Mouse (Mus musculus) MEL (cell line): ENCODE data around the gene Naglu. TPM values are rescaled to one million over a fixed set of nuclear protein-coding genes. Genes with fewer than 3 reads are reported as not detected.

Source experiments
- DNase-seq: peaks from one replicate; pipeline ENCODE4 v3.0.0; 2011; ENCODE audit warnings: low read depth, low spot score
- H3K27ac ChIP-seq: 2 replicates; pipeline ENCODE4 v1.5.1; 2012; ENCODE audit warnings: low read depth, mild to moderate bottlenecking, control low read depth, low read length, moderate library complexity; ENCODE audit not compliant: control insufficient read depth
- H3K27me3 ChIP-seq, 2 experiments: fragments of 150-350 bp in 1 of 2; sonication (generic) in 1 of 2; 2 replicates each; pipeline ENCODE4 v1.6.1; 2012; ENCODE audit warnings: low read length in 2 of 2, mild to moderate bottlenecking in 2 of 2, improper control_type of control experiment in 1 of 2, moderate library complexity in 1 of 2; ENCODE audit not compliant: insufficient read depth in 2 of 2, control insufficient read depth in 1 of 2
- H3K36me3 ChIP-seq, 2 experiments: 2 replicates each; pipeline ENCODE4 v1.6.1; 2012 to 2014; ENCODE audit warnings: low read length in 2 of 2, improper control_type of control experiment in 1 of 2, inconsistent platforms in 1 of 2, mild to moderate bottlenecking in 1 of 2; ENCODE audit not compliant: insufficient read depth in 2 of 2, control insufficient read depth in 1 of 2
- H3K4me1 ChIP-seq, 2 experiments: fragments of 150-350 bp in 1 of 2; sonication (generic) in 1 of 2; 2 replicates each; pipeline ENCODE4 v1.6.1; 2012; ENCODE audit warnings: low read length in 2 of 2, improper control_type of control experiment in 1 of 2, mild to moderate bottlenecking in 1 of 2; ENCODE audit not compliant: insufficient read depth in 2 of 2, control insufficient read depth in 1 of 2
- H3K4me3 ChIP-seq, 2 experiments: fragments of 150-350 bp in 1 of 2; sonication (generic) in 1 of 2; 2 replicates each; pipeline ENCODE4 v1.5.1; 2012; ENCODE audit warnings: low read depth in 2 of 2, low read length in 2 of 2, mild to moderate bottlenecking in 2 of 2, moderate library complexity in 2 of 2, control low read depth in 1 of 2, improper control_type of control experiment in 1 of 2; ENCODE audit not compliant: control insufficient read depth in 1 of 2, insufficient read depth in 1 of 2
- H3K79me2 ChIP-seq: 2 replicates; pipeline ENCODE4 v1.6.1; 2012; ENCODE audit warnings: mild to moderate bottlenecking, low read length, moderate library complexity; ENCODE audit not compliant: control insufficient read depth, poor library complexity, insufficient read depth
- H3K9ac ChIP-seq: 2 replicates; pipeline ENCODE4 v1.6.1; 2012; ENCODE audit warnings: low read depth, mild to moderate bottlenecking, control low read depth, low read length, moderate library complexity; ENCODE audit not compliant: control insufficient read depth, poor library complexity, severe bottlenecking
- H3K9me3 ChIP-seq: fragments of 150-350 bp; sonication (generic); replicated peaks from 2 replicates; pipeline ENCODE4 v1.6.1; 2012; ENCODE audit warnings: mild to moderate bottlenecking, low read length, improper control_type of control experiment, moderate library complexity; ENCODE audit not compliant: insufficient read depth
- CHD1 ChIP-seq: IDR thresholded peaks from 2 replicates; pipeline ENCODE4 v1.6.1; 2012; ENCODE audit warnings: low read depth, mild to moderate bottlenecking, inconsistent platforms, low read length, improper control_type of control experiment
- CTCF ChIP-seq, 3 experiments: IDR thresholded peaks in 2 of 3; conservative IDR thresholded peaks in 1 of 3; 2 replicates each; pipeline ENCODE4 v1.5.1; 2011 to 2012; ENCODE audit warnings: low read length in 3 of 3, low read depth in 2 of 3, mild to moderate bottlenecking in 2 of 3, improper control_type of control experiment in 1 of 3, inconsistent platforms in 1 of 3, mixed read lengths in 1 of 3, moderate library complexity in 1 of 3; ENCODE audit not compliant: control insufficient read depth in 1 of 3, insufficient read depth in 1 of 3, poor library complexity in 1 of 3, severe bottlenecking in 1 of 3
- ETS1 ChIP-seq: IDR thresholded peaks from 2 replicates; pipeline ENCODE4 v1.6.1; 2012; ENCODE audit warnings: low read depth, mild to moderate bottlenecking, inconsistent platforms, low read length, improper control_type of control experiment, moderate library complexity
- GABPA ChIP-seq: IDR thresholded peaks from 2 replicates; pipeline ENCODE4 v1.6.1; 2012; ENCODE audit warnings: low read depth, mild to moderate bottlenecking, inconsistent platforms, low read length, improper control_type of control experiment, moderate library complexity
- HCFC1 ChIP-seq: IDR thresholded peaks from 2 replicates; pipeline ENCODE4 v1.6.1; 2012; ENCODE audit warnings: low read depth, mild to moderate bottlenecking, inconsistent platforms, low read length, improper control_type of control experiment, moderate library complexity
- JUND ChIP-seq: IDR thresholded peaks from 2 replicates; pipeline ENCODE4 v1.6.1; 2011; ENCODE audit warnings: low read depth, mild to moderate bottlenecking, improper control_type of control experiment, low read length
- MAX ChIP-seq: IDR thresholded peaks from 2 replicates; pipeline ENCODE4 v1.6.1; 2011; ENCODE audit warnings: low read length, improper control_type of control experiment
- MAZ ChIP-seq: IDR thresholded peaks from 2 replicates; pipeline ENCODE4 v1.6.1; 2012; ENCODE audit warnings: low read depth, mild to moderate bottlenecking, inconsistent platforms, low read length, improper control_type of control experiment
- MEF2A ChIP-seq: IDR thresholded peaks from 2 replicates; pipeline ENCODE4 v1.6.1; 2014; ENCODE audit warnings: low read depth, mild to moderate bottlenecking, inconsistent platforms, low read length, improper control_type of control experiment; ENCODE audit not compliant: poor library complexity, insufficient replicate concordance, severe bottlenecking; ENCODE audit errors: extremely low read depth
- MXI1 ChIP-seq: IDR thresholded peaks from 2 replicates; pipeline ENCODE4 v1.6.1; 2011; ENCODE audit warnings: mild to moderate bottlenecking, low read depth, low read length, improper control_type of control experiment
- NRF1 ChIP-seq: IDR thresholded peaks from 2 replicates; pipeline ENCODE4 v1.6.1; 2014; ENCODE audit warnings: low read depth, mild to moderate bottlenecking, inconsistent platforms, low read length, improper control_type of control experiment, moderate library complexity; ENCODE audit not compliant: poor library complexity, insufficient read depth, severe bottlenecking
- POLR2A ChIP-seq, 2 experiments: IDR thresholded peaks; 2 replicates each; pipeline ENCODE4 v1.6.1; 2011 to 2012; ENCODE audit warnings: low read length in 2 of 2, mild to moderate bottlenecking in 2 of 2, control low read depth in 1 of 2, improper control_type of control experiment in 1 of 2, low read depth in 1 of 2, moderate library complexity in 1 of 2; ENCODE audit not compliant: control insufficient read depth in 1 of 2, insufficient read depth in 1 of 2, poor library complexity in 1 of 2
- POLR2AphosphoS2 ChIP-seq: IDR thresholded peaks from 2 replicates; pipeline ENCODE4 v1.6.1; 2011; ENCODE audit warnings: low read length, improper control_type of control experiment
- POLR2AphosphoS5 ChIP-seq: IDR thresholded peaks from 2 replicates; pipeline ENCODE4 v1.6.1; 2012; ENCODE audit warnings: low read depth, borderline replicate concordance, mild to moderate bottlenecking, inconsistent platforms, low read length, moderate library complexity, mixed read lengths
- SMC3 ChIP-seq: IDR thresholded peaks from 2 replicates; pipeline ENCODE4 v1.6.1; 2011; ENCODE audit warnings: low read depth, low read length, improper control_type of control experiment
- TAL1 ChIP-seq: IDR thresholded peaks from 2 replicates; pipeline ENCODE4 v1.6.1; 2012; ENCODE audit warnings: mild to moderate bottlenecking, inconsistent platforms, low read length, moderate library complexity, mixed read lengths
- USF1 ChIP-seq: IDR thresholded peaks from 2 replicates; pipeline ENCODE4 v1.6.1; 2014; ENCODE audit warnings: low read depth, mild to moderate bottlenecking, inconsistent platforms, low read length, improper control_type of control experiment, moderate library complexity
- USF2 ChIP-seq, 2 experiments: IDR thresholded peaks; 2 replicates each; pipeline ENCODE4 v1.6.1; 2011 to 2012; ENCODE audit warnings: improper control_type of control experiment in 2 of 2, low read length in 2 of 2, borderline replicate concordance in 1 of 2, inconsistent platforms in 1 of 2, low read depth in 1 of 2, mild to moderate bottlenecking in 1 of 2; ENCODE audit not compliant: insufficient read depth in 1 of 2
- ZMIZ1 ChIP-seq: IDR thresholded peaks from 2 replicates; pipeline ENCODE4 v1.6.1; 2012; ENCODE audit warnings: low read depth, mild to moderate bottlenecking, inconsistent platforms, low read length, improper control_type of control experiment, moderate library complexity
- ZNF384 ChIP-seq: IDR thresholded peaks from 2 replicates; pipeline ENCODE4 v1.6.1; 2012; ENCODE audit warnings: low read depth, mild to moderate bottlenecking, inconsistent platforms, low read length, improper control_type of control experiment
- polyA plus RNA-seq, 2 experiments: library from polyadenylated mRNA; stranded (reverse) in 1 of 2; unstranded in 1 of 2; fragments of >175 nt in 1 of 2; fragments of >200 nt in 1 of 2; gene quantifications; 2 replicates each; pipeline versions ENCODE4 v1.2.1 to v1.2.4; 2012; ENCODE audit warnings: low replicate concordance in 2 of 2, low read depth in 1 of 2; ENCODE audit not compliant: insufficient read length in 2 of 2, insufficient read depth in 1 of 2, missing spikeins in 1 of 2
- total RNA-seq: library from RNA; depleted of rRNA; stranded (reverse); fragments of 300-350 nt; gene quantifications from 2 replicates; pipeline ENCODE4 v1.2.3, GENCODE M21; 2012

Gene Naglu
- total and polyA plus RNA-seq, 3 experiments: 1.5 to 3.1 TPM; not detected in 1

GRCm38 (mm10) chr11:101050359-101050758 is 19.5 kb upstream of the Naglu start:
- Histone ChIP-seq H3K27ac (no peak overlapping the region), H3K4me3 (no peak overlapping the region)

GRCm38 (mm10) chr11:101051051-101051493 is 18.7 kb upstream of the Naglu start:
- no peak for DNase-seq
- Histone ChIP-seq H3K9ac (no peak overlapping the region), H3K27me3 (no peaks in the 10 kb centered on the region), H3K27ac (no peak overlapping the region), H3K36me3 (no peaks in the 10 kb centered on the region), H3K4me1 (no peaks in the 10 kb centered on the region), H3K79me2 (no peaks in the 10 kb centered on the region), H3K4me3 (no peak overlapping the region), H3K9me3 (no peaks in the 10 kb centered on the region)
- TF ChIP-seq SMC3: no peak
- TF ChIP-seq CHD1: no peak
- TF ChIP-seq NRF1: no peak
- no peak for TF ChIP-seq MAX
- TF ChIP-seq MEF2A: no peak
- TF ChIP-seq JUND: no peak
- TF ChIP-seq HCFC1: no peak
- no peak for TF ChIP-seq MXI1
- no peak for TF ChIP-seq POLR2AphosphoS5

More at GRCm38 (mm10) chr11:101050359-101050758, 19.5 kb upstream of the Naglu start:
- no peaks in the 10 kb centered on the region for H3K4me1 ChIP-seq
- H3K79me2 ChIP-seq: no peaks in the 10 kb centered on the region
- no peak for DNase-seq
- TF ChIP-seq MAZ: no peak
- no peak for TF ChIP-seq CTCF (IDR thresholded peaks at IDR 0.05 in 2 of 3, conservative IDR thresholded peaks at IDR 0.05 in 1 of 3; ENCODE audit: control insufficient read depth in 1 of 3, insufficient read depth in 1 of 3, low read depth in 2 of 3, low read length in 3 of 3, poor library complexity in 1 of 3, severe bottlenecking in 1 of 3)
- no peak for TF ChIP-seq GABPA
- TF ChIP-seq ZMIZ1: no peak
- H3K9ac ChIP-seq: no peak overlapping the region
- no peaks in the 10 kb centered on the region; a peak in 1 of 4 replicates for H3K36me3 ChIP-seq
- H3K27me3 ChIP-seq: no peaks in the 10 kb centered on the region
- no peaks in the 10 kb centered on the region for H3K9me3 ChIP-seq

GRCm38 (mm10) chr11:101051617-101052016 is 18.2 kb upstream of the Naglu start:
- DNase-seq: no peak
- Histone ChIP-seq H3K9ac (no peak overlapping the region), H3K4me1 (no peaks in the 10 kb centered on the region), H3K9me3 (no peaks in the 10 kb centered on the region), H3K36me3 (no peaks in the 10 kb centered on the region), H3K4me3 (no peak overlapping the region), H3K27ac (no peak overlapping the region), H3K27me3 (no peaks in the 10 kb centered on the region)
- TF ChIP-seq POLR2AphosphoS5 (no peak), GABPA (no peak), USF1 (no peak), SMC3 (no peak), ETS1 (no peak), POLR2AphosphoS2 (no peak), POLR2A (IDR thresholded peaks at IDR 0.05; ENCODE audit: control insufficient read depth in 1 of 2, insufficient read depth in 1 of 2, low read depth in 1 of 2, low read length in 2 of 2, poor library complexity in 1 of 2) (no peak), USF2 (IDR thresholded peaks at IDR 0.05; ENCODE audit: borderline replicate concordance in 1 of 2, insufficient read depth in 1 of 2, low read depth in 1 of 2, low read length in 2 of 2) (no peak), CHD1 (no peak), MXI1 (no peak), ZNF384 (no peak), HCFC1 (no peak), TAL1 (no peak), MAZ (no peak), MAX (no peak)
- TF ChIP-seq, all 39 proteins: peak for 0
- H3K79me2 ChIP-seq: no peaks in the 10 kb centered on the region
